Mouse (Mus musculus) cerebellum, adult 2 months (tissue): ENCODE measurements around the gene Htr1b. TPM values are rescaled to one million over a fixed set of nuclear protein-coding genes. Genes with fewer than 3 reads are reported as not detected.

Experiments used
- DNase-seq, 2 experiments: peaks; one replicate each; pipeline ENCODE4 v3.0.0; 2021
- H3K27ac ChIP-seq: fragments of 200-500 bp; 2 replicates; pipeline ENCODE4 v1.5.1; 2012; ENCODE audit warnings: low read length, control low read depth, inconsistent platforms; ENCODE audit not compliant: insufficient read depth
- H3K27me3 ChIP-seq: fragments of 200-500 bp; 2 replicates; pipeline ENCODE4 v1.6.1; 2012; ENCODE audit warnings: inconsistent platforms, mild to moderate bottlenecking, low read length, moderate library complexity; ENCODE audit not compliant: control insufficient read depth, insufficient read depth
- H3K4me1 ChIP-seq: fragments of 200-500 bp; 2 replicates; pipeline ENCODE4 v1.6.1; 2011; ENCODE audit warnings: low read length; ENCODE audit not compliant: control insufficient read depth, insufficient read depth
- H3K4me3 ChIP-seq: fragments of 200-500 bp; replicated peaks from 2 replicates; pipeline ENCODE3; 2011; ENCODE audit warnings: mild to moderate bottlenecking, low read depth, low read length, control low read depth; ENCODE audit not compliant: insufficient read depth
- CTCF ChIP-seq: fragments of 200-500 bp; IDR thresholded peaks from 2 replicates; pipeline ENCODE4 v1.5.1; 2011; ENCODE audit warnings: low read depth, mild to moderate bottlenecking, control low read depth, low read length, moderate library complexity, borderline replicate concordance; ENCODE audit not compliant: insufficient read depth
- POLR2A ChIP-seq: fragments of 200-500 bp; IDR thresholded peaks from 2 replicates; pipeline ENCODE4 v1.6.1; 2011; ENCODE audit warnings: low read length, control low read depth, borderline replicate concordance; ENCODE audit not compliant: insufficient read depth
- WGBS: fragments of 180-500 bp; shearing (Covaris S2); methylation state at CpG from one replicate; pipeline ENCODE4 v1.1.7; 2018; 5-methylcytosine and 5-hydroxymethylcytosine counted together
- polyA plus RNA-seq: library from polyadenylated mRNA; depleted of rRNA; stranded (reverse); fragments of >200 nt; gene quantifications from 2 replicates; pipeline ENCODE4 v1.2.3, GENCODE M21; 2012; rRNA removed

Htr1b gene
- polyA plus RNA-seq = 11.5 and 12.1 TPM in 2 replicates

GRCm38 (mm10) chr9:81633437-81633973 lies at the start of gene Htr1b:
Gene Htr1b (minus strand): TSS chr9:81633828.
- Histone ChIP-seq H3K27me3 (peaks cover 8% of the 10 kb centered on the region; the same call in 1 of the 2 replicates), H3K27ac (no peak within 1 kb of the TSS), H3K4me3 (peak within 1 kb of the TSS; percentile 42), H3K4me1 (no peaks in the 10 kb centered on the region)
- DNase-seq = peak in 1 of 2 experiments; percentile 17
- TF ChIP-seq CTCF (no peak), POLR2A (no peak)
- under 1% methylated on average over 26 of the region's 26 CpGs for WGBS

- H3K4me1 ChIP-seq = no peaks in the 10 kb centered on the region
- WGBS = 92% methylated on average over 1 of the region's 1 CpGs
- DNase-seq = no peak
- H3K4me3 ChIP-seq = no peak overlapping the region
- H3K27me3 ChIP-seq = no peaks in the 10 kb centered on the region
- H3K27ac ChIP-seq = no peak overlapping the region
- TF ChIP-seq CTCF = no peak
Measured at GRCm38 (mm10) chr9:81676716-81677115, 43.1 kb upstream of the Htr1b start.

DNA sequence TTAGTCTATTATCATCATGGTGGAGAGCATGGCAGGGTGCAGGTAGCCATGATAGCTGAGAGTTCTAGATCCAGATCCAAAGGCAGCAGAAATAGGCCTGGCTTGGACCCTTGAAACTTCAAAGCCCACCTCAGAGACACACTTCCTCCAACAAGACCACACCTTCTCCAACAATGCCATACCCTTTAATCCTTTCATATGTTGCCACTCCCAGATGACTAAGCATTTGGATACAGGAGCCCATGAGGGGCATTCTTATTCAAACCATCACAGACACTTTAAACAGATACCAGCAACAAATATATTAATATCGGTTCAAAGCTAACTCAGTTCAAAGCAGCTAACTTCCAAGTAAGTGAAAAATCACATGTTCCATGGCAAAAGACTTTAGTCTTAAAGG lies 3.9 kb upstream of the Htr1b start:
- TF ChIP-seq POLR2A (no peak), CTCF (no peak)
- peaks cover 8% of the 10 kb centered on the region; the same call in 1 of the 2 replicates for H3K27me3 ChIP-seq

GRCm38 (mm10) chr9:81635109-81635508 lies 1.5 kb upstream of the Htr1b start:
- H3K4me1 ChIP-seq = no peaks in the 10 kb centered on the region
- peaks cover 8% of the 10 kb centered on the region; the same call in 1 of the 2 replicates for H3K27me3 ChIP-seq
- no peak overlapping the region for H3K4me3 ChIP-seq
- no peak for DNase-seq
- no peak overlapping the region for H3K27ac ChIP-seq
- no peak for TF ChIP-seq POLR2A
- TF ChIP-seq CTCF = no peak
- 9% methylated on average over 8 of the region's 8 CpGs for WGBS

More for the DNA sequence above, 3.9 kb upstream of the Htr1b start:
- 94% methylated on average over 1 of the region's 1 CpGs for WGBS
- no peak for DNase-seq
- Histone ChIP-seq H3K4me3 (no peak overlapping the region), H3K27ac (no peak overlapping the region), H3K4me1 (no peaks in the 10 kb centered on the region)

GRCm38 (mm10) chr9:81634163-81634562 lies 535 bp upstream of the Htr1b start:
- no peak for DNase-seq
- H3K27ac ChIP-seq = no peak overlapping the region
- H3K4me3 ChIP-seq = no peak overlapping the region
- WGBS = under 1% methylated on average over 10 of the region's 10 CpGs
- H3K27me3 ChIP-seq = peaks cover 8% of the 10 kb centered on the region; the same call in 1 of the 2 replicates
- H3K4me1 ChIP-seq = no peaks in the 10 kb centered on the region
- TF ChIP-seq POLR2A = no peak
- no peak for TF ChIP-seq CTCF

GRCm38 (mm10) chr9:81632736-81633436 lies 742 bp downstream of the Htr1b start:
- no peaks in the 10 kb centered on the region for H3K4me1 ChIP-seq
- TF ChIP-seq POLR2A = no peak
- TF ChIP-seq CTCF = no peak
- under 1% methylated on average over 47 of the region's 47 CpGs for WGBS

GRCm38 (mm10) chr9:81632191-81632735 lies 1.4 kb downstream of the Htr1b start:
- peak in 1 of 2 experiments; percentile 12 for DNase-seq
- H3K27me3 ChIP-seq = peaks cover 8% of the 10 kb centered on the region; the same call in 1 of the 2 replicates
- H3K27ac ChIP-seq = no peak overlapping the region
- H3K4me1 ChIP-seq = no peaks in the 10 kb centered on the region
- peak overlapping the region; percentile 11 for H3K4me3 ChIP-seq
- whole genome bisulfite sequencing = under 1% methylated on average over 31 of the region's 31 CpGs
- no peak for TF ChIP-seq POLR2A
- no peak for TF ChIP-seq CTCF

More at GRCm38 (mm10) chr9:81632736-81633436, 742 bp downstream of the Htr1b start:
- peak in 1 of 2 experiments; percentile 9 for DNase-seq
- H3K27me3 ChIP-seq = peaks cover 8% of the 10 kb centered on the region; the same call in 1 of the 2 replicates
- no peak overlapping the region for H3K27ac ChIP-seq
- peak overlapping the region; percentile 37 for H3K4me3 ChIP-seq
